Mouse (Mus musculus): Measurements from ENCODE around the gene Slc8a2. TPM values are rescaled to one million over a fixed set of nuclear protein-coding genes. Genes with fewer than 3 reads are reported as not detected.

The Slc8a2 gene
- polyA plus RNA-seq (2014; fragmentation: Nextera tagmentation; extraction: Ambion mirVana) = 0.85 and 0.94 TPM in 2 replicates

- Histone ChIP-seq H3K4me2 (ENCODE audit: low read length) (peak within 1 kb of the TSS; percentile 73), H3K27ac (ENCODE audit: low read depth, low read length) (peak within 1 kb of the TSS; percentile 61), H3K36me3 (ENCODE audit: control insufficient read depth, insufficient read depth, low read length) (peaks cover 3% of the 10 kb centered on the region; the same call in 1 of the 2 replicates), H3K9me3 (replicated peaks; ENCODE audit: control insufficient read depth, low read length) (no peaks in the 10 kb centered on the region), H3K4me3 (ENCODE audit: low read depth, low read length) (peak within 1 kb of the TSS; percentile 34), H3K4me1 (ENCODE audit: control insufficient read depth, insufficient read depth, low read length) (peaks cover 39% of the 10 kb centered on the region), H3K27me3 (replicated peaks; ENCODE audit: control insufficient read depth, insufficient read depth, low read length) (no peaks in the 10 kb centered on the region), H3K9ac (ENCODE audit: low read length) (peak within 1 kb of the TSS; percentile 66)
- peak; percentile 88 for DNase-seq (ENCODE audit: low spot score)
- under 1% methylated on average over 12 of the region's 12 CpGs for WGBS
- peak; percentile 79 for ATAC-seq
These were observed at the start of gene Slc8a2 for GRCm38 (mm10) chr7:16129421-16129845. TSS of gene Slc8a2 (plus strand) at chr7:16129826.

- Histone ChIP-seq H3K27me3 (replicated peaks; ENCODE audit: control insufficient read depth, insufficient read depth, low read length) (no peaks in the 10 kb centered on the region), H3K9me3 (replicated peaks; ENCODE audit: control insufficient read depth, low read length) (no peaks in the 10 kb centered on the region), H3K9ac (ENCODE audit: low read length) (no peak overlapping the region), H3K4me1 (ENCODE audit: control insufficient read depth, insufficient read depth, low read length) (no peaks in the 10 kb centered on the region), H3K27ac (ENCODE audit: low read depth, low read length) (no peak overlapping the region), H3K4me3 (ENCODE audit: low read depth, low read length) (no peak overlapping the region), H3K4me2 (ENCODE audit: low read length) (no peak overlapping the region), H3K36me3 (ENCODE audit: control insufficient read depth, insufficient read depth, low read length) (no peaks in the 10 kb centered on the region)
- DNase-seq (ENCODE audit: low spot score) = no peak
- no peak for ATAC-seq
- WGBS = 53% methylated on average over 1 of the region's 1 CpGs
These were observed 49.7 kb upstream of the Slc8a2 start for GRCm38 (mm10) chr7:16079947-16080346.

DNA sequence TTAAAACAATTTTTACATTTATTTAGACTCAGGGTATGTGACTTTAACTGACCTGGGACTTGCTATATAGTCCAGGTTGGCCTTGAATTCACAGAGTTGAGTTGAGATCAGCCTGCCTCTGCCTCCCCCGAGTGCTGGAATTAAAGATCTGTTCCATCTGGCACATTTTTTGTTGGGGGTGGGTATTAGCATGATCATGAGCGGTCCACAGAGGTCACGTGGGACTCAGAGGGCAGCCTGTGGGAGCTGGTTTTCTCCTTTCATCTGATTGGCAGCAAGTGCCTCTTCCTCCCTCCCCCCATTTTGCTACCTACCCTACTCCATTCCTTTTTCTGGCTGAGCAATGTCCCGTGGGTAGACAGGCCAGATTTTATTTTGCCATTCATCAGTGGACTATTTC lies 49.0 kb upstream of the Slc8a2 start:
- DNase-seq (ENCODE audit: low spot score) (no peak), ATAC-seq (no peak)
- H3K4me1 ChIP-seq (ENCODE audit: control insufficient read depth, insufficient read depth, low read length) = no peaks in the 10 kb centered on the region
- H3K36me3 ChIP-seq (ENCODE audit: control insufficient read depth, insufficient read depth, low read length) = no peaks in the 10 kb centered on the region
- no peak overlapping the region for H3K4me2 ChIP-seq (ENCODE audit: low read length)
- H3K9me3 ChIP-seq (replicated peaks; ENCODE audit: control insufficient read depth, low read length) = no peaks in the 10 kb centered on the region
- H3K9ac ChIP-seq (ENCODE audit: low read length) = no peak overlapping the region
- no peak overlapping the region for H3K27ac ChIP-seq (ENCODE audit: low read depth, low read length)
- 70% methylated on average over 4 of the region's 4 CpGs for WGBS
- no peak overlapping the region for H3K4me3 ChIP-seq (ENCODE audit: low read depth, low read length)
- H3K27me3 ChIP-seq (replicated peaks; ENCODE audit: control insufficient read depth, insufficient read depth, low read length) = no peaks in the 10 kb centered on the region

GRCm38 (mm10) chr7:16083361-16083760 lies 46.3 kb upstream of the Slc8a2 start:
- H3K9ac ChIP-seq (ENCODE audit: low read length) = no peak overlapping the region
- no peaks in the 10 kb centered on the region for H3K36me3 ChIP-seq (ENCODE audit: control insufficient read depth, insufficient read depth, low read length)
- H3K4me2 ChIP-seq (ENCODE audit: low read length) = no peak overlapping the region
- WGBS = 55% methylated on average over 4 of the region's 4 CpGs
- ATAC-seq (no peak), DNase-seq (ENCODE audit: low spot score) (no peak)
- H3K4me1 ChIP-seq (ENCODE audit: control insufficient read depth, insufficient read depth, low read length) = no peaks in the 10 kb centered on the region
- no peak overlapping the region for H3K27ac ChIP-seq (ENCODE audit: low read depth, low read length)
- no peaks in the 10 kb centered on the region for H3K27me3 ChIP-seq (replicated peaks; ENCODE audit: control insufficient read depth, insufficient read depth, low read length)
- no peak overlapping the region for H3K4me3 ChIP-seq (ENCODE audit: low read depth, low read length)
- no peaks in the 10 kb centered on the region for H3K9me3 ChIP-seq (replicated peaks; ENCODE audit: control insufficient read depth, low read length)

DNA sequence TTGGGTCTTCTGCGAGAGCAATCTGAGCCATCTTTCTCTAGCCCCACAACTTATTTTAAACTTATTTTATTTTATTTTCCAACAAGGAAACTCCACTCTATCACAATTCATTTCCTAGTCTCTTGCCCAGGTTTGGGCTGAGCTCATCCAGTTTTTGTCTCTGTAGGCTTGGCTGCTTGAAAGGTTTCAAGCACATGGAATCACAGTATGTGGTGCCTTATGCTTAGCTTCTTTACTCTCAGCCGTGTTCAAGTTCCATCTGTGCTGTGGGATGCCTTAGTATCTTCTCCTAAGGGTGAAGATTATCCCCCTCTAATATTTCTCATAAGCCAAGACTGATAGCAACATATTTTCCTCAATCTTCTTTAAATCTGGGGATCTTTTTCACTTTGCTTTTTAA lies 42.0 kb upstream of the Slc8a2 start:
- Histone ChIP-seq H3K27ac (ENCODE audit: low read depth, low read length) (no peak overlapping the region), H3K9me3 (replicated peaks; ENCODE audit: control insufficient read depth, low read length) (no peaks in the 10 kb centered on the region), H3K9ac (ENCODE audit: low read length) (no peak overlapping the region), H3K27me3 (replicated peaks; ENCODE audit: control insufficient read depth, insufficient read depth, low read length) (no peaks in the 10 kb centered on the region), H3K4me2 (ENCODE audit: low read length) (no peak overlapping the region), H3K4me3 (ENCODE audit: low read depth, low read length) (no peak overlapping the region), H3K4me1 (ENCODE audit: control insufficient read depth, insufficient read depth, low read length) (no peaks in the 10 kb centered on the region), H3K36me3 (ENCODE audit: control insufficient read depth, insufficient read depth, low read length) (no peaks in the 10 kb centered on the region)
- DNase-seq (ENCODE audit: low spot score) (no peak), ATAC-seq (no peak)
- 70% methylated on average over 2 of the region's 2 CpGs for WGBS

GRCm38 (mm10) chr7:16094592-16094991 lies 35.0 kb upstream of the Slc8a2 start:
- Histone ChIP-seq H3K27ac (ENCODE audit: low read depth, low read length) (no peak overlapping the region), H3K4me2 (ENCODE audit: low read length) (no peak overlapping the region), H3K27me3 (replicated peaks; ENCODE audit: control insufficient read depth, insufficient read depth, low read length) (no peaks in the 10 kb centered on the region), H3K36me3 (ENCODE audit: control insufficient read depth, insufficient read depth, low read length) (no peaks in the 10 kb centered on the region), H3K4me1 (ENCODE audit: control insufficient read depth, insufficient read depth, low read length) (peaks cover 7% of the 10 kb centered on the region), H3K4me3 (ENCODE audit: low read depth, low read length) (no peak overlapping the region), H3K9me3 (replicated peaks; ENCODE audit: control insufficient read depth, low read length) (no peaks in the 10 kb centered on the region), H3K9ac (ENCODE audit: low read length) (no peak overlapping the region)
- DNase-seq (ENCODE audit: low spot score) (no peak), ATAC-seq (no peak)
- 70% methylated on average over 3 of the region's 3 CpGs for WGBS

GRCm38 (mm10) chr7:16098021-16099017 lies 31.3 kb upstream of the Slc8a2 start, which contains the start of gene Napa:
TSS of gene Napa (plus strand) at chr7:16098458.
- peak within 1 kb of the TSS; percentile 80 for H3K27ac ChIP-seq (ENCODE audit: low read depth, low read length)
- H3K36me3 ChIP-seq (ENCODE audit: control insufficient read depth, insufficient read depth, low read length) = peaks cover 6% of the 10 kb centered on the region; the same call in 1 of the 2 replicates
- under 1% methylated on average over 60 of the region's 68 CpGs for WGBS
- no peaks in the 10 kb centered on the region for H3K27me3 ChIP-seq (replicated peaks; ENCODE audit: control insufficient read depth, insufficient read depth, low read length)
- peak within 1 kb of the TSS; percentile 83 for H3K4me3 ChIP-seq (ENCODE audit: low read depth, low read length)
- no peaks in the 10 kb centered on the region for H3K9me3 ChIP-seq (replicated peaks; ENCODE audit: control insufficient read depth, low read length)
- peak within 1 kb of the TSS; percentile 84 for H3K9ac ChIP-seq (ENCODE audit: low read length)
- H3K4me2 ChIP-seq (ENCODE audit: low read length) = peak within 1 kb of the TSS; percentile 76
- H3K4me1 ChIP-seq (ENCODE audit: control insufficient read depth, insufficient read depth, low read length) = peaks cover 8% of the 10 kb centered on the region
- ATAC-seq = peak; percentile 98
- peak; percentile 100 for DNase-seq (ENCODE audit: low spot score)

GRCm38 (mm10) chr7:16099901-16100300 lies 29.7 kb upstream of the Slc8a2 start:
- H3K27ac ChIP-seq (ENCODE audit: low read depth, low read length) = no peak overlapping the region
- peak overlapping the region; percentile 76 for H3K4me2 ChIP-seq (ENCODE audit: low read length)
- WGBS = 84% methylated on average over 4 of the region's 4 CpGs
- no peaks in the 10 kb centered on the region for H3K9me3 ChIP-seq (replicated peaks; ENCODE audit: control insufficient read depth, low read length)
- peaks cover 11% of the 10 kb centered on the region; the same call in 1 of the 2 replicates for H3K36me3 ChIP-seq (ENCODE audit: control insufficient read depth, insufficient read depth, low read length)
- ATAC-seq (no peak), DNase-seq (ENCODE audit: low spot score) (no peak)
- H3K27me3 ChIP-seq (replicated peaks; ENCODE audit: control insufficient read depth, insufficient read depth, low read length) = no peaks in the 10 kb centered on the region
- peaks cover 8% of the 10 kb centered on the region for H3K4me1 ChIP-seq (ENCODE audit: control insufficient read depth, insufficient read depth, low read length)
- no peak overlapping the region for H3K9ac ChIP-seq (ENCODE audit: low read length)
- peak overlapping the region; percentile 83; the same call in 1 of the 2 replicates for H3K4me3 ChIP-seq (ENCODE audit: low read depth, low read length)

DNA sequence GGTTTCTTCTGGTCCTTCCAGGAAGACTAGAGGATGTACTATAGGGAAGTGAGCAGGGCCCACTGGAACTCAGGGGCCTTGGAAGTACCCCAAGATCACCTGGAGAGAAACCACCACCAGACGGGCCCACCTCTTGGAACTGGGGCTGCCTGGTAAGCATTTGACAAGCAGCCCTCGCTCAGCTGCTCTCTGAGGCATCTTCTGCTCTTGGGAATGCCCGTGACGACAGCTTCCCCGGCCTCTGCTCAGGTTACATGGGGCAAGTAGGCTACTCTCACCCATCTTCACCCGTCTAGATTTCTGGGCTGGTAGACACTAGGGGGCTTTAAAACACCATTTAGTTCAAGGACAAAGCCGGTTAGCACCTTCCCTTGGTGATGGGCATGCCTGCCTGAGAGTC lies 28.5 kb upstream of the Slc8a2 start:
- no peak overlapping the region for H3K9ac ChIP-seq (ENCODE audit: low read length)

More for the DNA sequence above, 28.5 kb upstream of the Slc8a2 start:
- 82% methylated on average over 7 of the region's 7 CpGs for WGBS
- Histone ChIP-seq H3K9me3 (replicated peaks; ENCODE audit: control insufficient read depth, low read length) (no peaks in the 10 kb centered on the region), H3K4me2 (ENCODE audit: low read length) (no peak overlapping the region), H3K4me3 (ENCODE audit: low read depth, low read length) (no peak overlapping the region), H3K27me3 (replicated peaks; ENCODE audit: control insufficient read depth, insufficient read depth, low read length) (no peaks in the 10 kb centered on the region), H3K27ac (ENCODE audit: low read depth, low read length) (no peak overlapping the region), H3K4me1 (ENCODE audit: control insufficient read depth, insufficient read depth, low read length) (peaks cover 8% of the 10 kb centered on the region), H3K36me3 (ENCODE audit: control insufficient read depth, insufficient read depth, low read length) (peaks cover 14% of the 10 kb centered on the region; the same call in 1 of the 2 replicates)
- ATAC-seq = no peak
- no peak for DNase-seq (ENCODE audit: low spot score)

Measured in forebrain, embryonic 14.5 days (tissue).